Mouse (Mus musculus): ENCODE results near the gene Phlpp1. TPM values are rescaled to one million over a fixed set of nuclear protein-coding genes. Genes with fewer than 3 reads are reported as not detected.

Gene Phlpp1
- total and polyA plus RNA-seq, 2 experiments from 2014 or later: 3.9 to 15.2 TPM

DNA sequence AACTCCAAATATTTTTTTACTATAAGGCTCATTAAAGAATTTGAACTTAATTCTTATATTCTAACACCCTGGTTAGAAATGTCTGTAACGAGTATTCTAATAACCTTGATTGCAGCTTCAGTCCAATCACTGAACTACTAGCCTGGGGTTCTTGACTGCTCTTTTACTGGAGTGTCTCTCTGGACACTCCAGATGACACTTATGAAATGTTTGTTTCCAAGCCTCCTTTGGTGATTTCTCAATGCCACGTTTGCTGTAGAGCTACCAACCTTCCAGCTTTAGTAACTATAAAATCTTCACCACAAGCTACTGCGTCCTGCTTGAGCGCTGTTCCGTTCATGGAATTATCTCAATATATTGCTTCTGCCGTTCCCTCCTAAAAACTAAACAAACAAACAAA lies 15.8 kb upstream of the Phlpp1 start:
- H3K27me3 ChIP-seq (ENCODE audit: control insufficient read depth, insufficient read depth, low read length): no peaks in the 10 kb centered on the region
- no peak for TF ChIP-seq EP300 (IDR thresholded peaks at IDR 0.05; ENCODE audit: low read depth)
- TF ChIP-seq CTCF (IDR thresholded peaks at IDR 0.05; ENCODE audit: low read depth): no peak
- H3K4me2 ChIP-seq (ENCODE audit: low read depth, low read length): no peak overlapping the region
- no peak for DNase-seq (ENCODE audit: low spot score)
- no peak for ATAC-seq (ENCODE audit: insufficient read depth, low read depth)
- no peak overlapping the region for H3K9ac ChIP-seq (replicated peaks; ENCODE audit: low read depth, low read length)
- no peaks in the 10 kb centered on the region for H3K9me3 ChIP-seq (replicated peaks; ENCODE audit: control insufficient read depth, low read length)
- H3K36me3 ChIP-seq (replicated peaks; ENCODE audit: control insufficient read depth, insufficient read depth, low read length): no peaks in the 10 kb centered on the region
- no peak overlapping the region for H3K4me3 ChIP-seq (ENCODE audit: low read depth, low read length)
- WGBS: 84% methylated on average over 6 of the region's 6 CpGs
- H3K27ac ChIP-seq (ENCODE audit: low read depth): no peak overlapping the region
- no peaks in the 10 kb centered on the region for H3K4me1 ChIP-seq (ENCODE audit: control insufficient read depth, insufficient read depth)

DNA sequence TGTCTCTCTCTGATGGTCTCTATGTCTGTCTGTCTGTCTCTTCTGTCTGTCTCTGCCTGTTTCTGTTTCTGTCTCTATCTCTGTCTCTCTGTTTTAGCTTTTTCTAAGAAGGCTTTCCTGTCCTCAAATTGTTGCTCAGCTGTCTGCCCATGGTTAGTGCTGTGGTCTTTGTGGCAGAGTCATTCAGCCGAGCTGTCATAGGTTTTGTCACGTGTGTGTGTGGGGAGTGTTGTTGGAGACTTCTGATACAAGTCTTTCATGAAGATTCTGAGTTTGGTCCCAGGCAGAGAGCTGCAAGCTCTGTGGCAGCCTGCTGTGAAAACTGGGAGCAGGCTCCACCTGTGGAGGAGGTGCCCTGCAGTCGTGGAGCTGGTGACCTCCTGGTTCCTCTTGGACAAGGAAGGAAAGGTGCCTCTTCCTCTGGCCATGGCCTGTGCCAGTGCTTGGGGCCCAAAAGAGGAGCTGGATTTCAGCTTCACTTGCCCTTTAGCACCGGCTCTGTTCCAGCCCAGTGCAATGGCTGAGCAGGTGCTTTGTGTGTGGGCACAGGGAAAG lies 13.5 kb upstream of the Phlpp1 start:
- TF ChIP-seq EP300 (IDR thresholded peaks at IDR 0.05; ENCODE audit: low read depth): no peak
- no peak for TF ChIP-seq CTCF (IDR thresholded peaks at IDR 0.05; ENCODE audit: low read depth)
- ATAC-seq (ENCODE audit: insufficient read depth, low read depth): no peak
- Histone ChIP-seq H3K4me3 (ENCODE audit: low read depth, low read length) (no peak overlapping the region), H3K9me3 (replicated peaks; ENCODE audit: control insufficient read depth, low read length) (no peaks in the 10 kb centered on the region), H3K27ac (ENCODE audit: low read depth) (no peak overlapping the region), H3K4me2 (ENCODE audit: low read depth, low read length) (no peak overlapping the region), H3K36me3 (replicated peaks; ENCODE audit: control insufficient read depth, insufficient read depth, low read length) (no peaks in the 10 kb centered on the region), H3K27me3 (ENCODE audit: control insufficient read depth, insufficient read depth, low read length) (no peaks in the 10 kb centered on the region), H3K4me1 (ENCODE audit: control insufficient read depth, insufficient read depth) (no peaks in the 10 kb centered on the region), H3K9ac (replicated peaks; ENCODE audit: low read depth, low read length) (no peak overlapping the region)
- no peak for DNase-seq (ENCODE audit: low spot score)
- 45% methylated on average over 4 of the region's 4 CpGs for WGBS

GRCm38 (mm10) chr1:106159667-106160066 lies 11.9 kb upstream of the Phlpp1 start:
- Histone ChIP-seq H3K4me3 (ENCODE audit: low read depth, low read length) (no peak overlapping the region), H3K36me3 (replicated peaks; ENCODE audit: control insufficient read depth, insufficient read depth, low read length) (no peaks in the 10 kb centered on the region), H3K9ac (replicated peaks; ENCODE audit: low read depth, low read length) (no peak overlapping the region), H3K4me2 (ENCODE audit: low read depth, low read length) (no peak overlapping the region), H3K4me1 (ENCODE audit: control insufficient read depth, insufficient read depth) (no peaks in the 10 kb centered on the region), H3K9me3 (replicated peaks; ENCODE audit: control insufficient read depth, low read length) (no peaks in the 10 kb centered on the region), H3K27ac (ENCODE audit: low read depth) (no peak overlapping the region), H3K27me3 (ENCODE audit: control insufficient read depth, insufficient read depth, low read length) (no peaks in the 10 kb centered on the region)
- WGBS: 93% methylated on average over 5 of the region's 5 CpGs
- no peak for ATAC-seq (ENCODE audit: insufficient read depth, low read depth)
- no peak for DNase-seq (ENCODE audit: low spot score)
- TF ChIP-seq CTCF (IDR thresholded peaks at IDR 0.05; ENCODE audit: low read depth) (no peak), EP300 (IDR thresholded peaks at IDR 0.05; ENCODE audit: low read depth) (no peak)

- Histone ChIP-seq H3K27ac (ENCODE audit: low read depth) (no peak overlapping the region), H3K4me3 (ENCODE audit: low read depth, low read length) (no peak overlapping the region), H3K4me1 (ENCODE audit: control insufficient read depth, insufficient read depth) (no peaks in the 10 kb centered on the region), H3K9me3 (replicated peaks; ENCODE audit: control insufficient read depth, low read length) (no peaks in the 10 kb centered on the region), H3K9ac (replicated peaks; ENCODE audit: low read depth, low read length) (no peak overlapping the region), H3K27me3 (ENCODE audit: control insufficient read depth, insufficient read depth, low read length) (no peaks in the 10 kb centered on the region), H3K4me2 (ENCODE audit: low read depth, low read length) (no peak overlapping the region), H3K36me3 (replicated peaks; ENCODE audit: control insufficient read depth, insufficient read depth, low read length) (no peaks in the 10 kb centered on the region)
- TF ChIP-seq CTCF (IDR thresholded peaks at IDR 0.05; ENCODE audit: low read depth) (no peak), EP300 (IDR thresholded peaks at IDR 0.05; ENCODE audit: low read depth) (no peak)
- DNase-seq (ENCODE audit: low spot score) (no peak), ATAC-seq (ENCODE audit: insufficient read depth, low read depth) (no peak; the same call in 1 of the 2 replicates)
- 69% methylated on average over 4 of the region's 4 CpGs for WGBS
Measured at GRCm38 (mm10) chr1:106160916-106161315, 10.6 kb upstream of the Phlpp1 start.

DNA sequence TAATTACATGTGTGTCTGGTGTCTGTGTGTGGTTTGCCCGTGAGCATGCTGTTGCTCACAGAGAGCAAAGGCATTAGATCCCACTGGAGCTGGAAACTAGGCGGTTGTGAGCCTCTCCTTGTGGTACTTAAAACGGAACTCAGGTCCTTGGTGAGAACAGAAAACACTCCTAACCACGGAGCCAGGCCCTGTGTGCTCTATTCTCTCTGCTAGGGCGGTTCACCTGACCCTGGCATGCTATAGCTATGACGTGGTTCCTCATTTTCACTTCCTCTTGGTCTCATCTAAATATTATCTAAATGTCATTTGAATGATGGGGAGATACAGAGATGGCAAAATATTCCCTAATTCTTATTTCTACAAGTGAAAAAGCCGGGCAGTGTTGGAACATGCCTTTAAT lies 9.0 kb upstream of the Phlpp1 start:
- H3K27ac ChIP-seq (ENCODE audit: low read depth): no peak overlapping the region
- H3K4me3 ChIP-seq (ENCODE audit: low read depth, low read length): no peak overlapping the region
- no peaks in the 10 kb centered on the region for H3K27me3 ChIP-seq (ENCODE audit: control insufficient read depth, insufficient read depth, low read length)
- DNase-seq (ENCODE audit: low spot score) (no peak), ATAC-seq (ENCODE audit: insufficient read depth, low read depth) (no peak)
- TF ChIP-seq EP300 (IDR thresholded peaks at IDR 0.05; ENCODE audit: low read depth): no peak
- no peak for TF ChIP-seq CTCF (IDR thresholded peaks at IDR 0.05; ENCODE audit: low read depth)
- H3K9ac ChIP-seq (replicated peaks; ENCODE audit: low read depth, low read length): no peak overlapping the region
- no peaks in the 10 kb centered on the region for H3K4me1 ChIP-seq (ENCODE audit: control insufficient read depth, insufficient read depth)
- H3K9me3 ChIP-seq (replicated peaks; ENCODE audit: control insufficient read depth, low read length): no peaks in the 10 kb centered on the region
- no peak overlapping the region for H3K4me2 ChIP-seq (ENCODE audit: low read depth, low read length)
- 74% methylated on average over 7 of the region's 7 CpGs for WGBS
- no peaks in the 10 kb centered on the region for H3K36me3 ChIP-seq (replicated peaks; ENCODE audit: control insufficient read depth, insufficient read depth, low read length)

- no peaks in the 10 kb centered on the region for H3K9me3 ChIP-seq (replicated peaks; ENCODE audit: control insufficient read depth, low read length)
- H3K4me3 ChIP-seq (ENCODE audit: low read depth, low read length): no peak overlapping the region
- no peaks in the 10 kb centered on the region for H3K27me3 ChIP-seq (ENCODE audit: control insufficient read depth, insufficient read depth, low read length)
- no peak for DNase-seq (ENCODE audit: low spot score)
- no peak overlapping the region for H3K27ac ChIP-seq (ENCODE audit: low read depth)
- H3K9ac ChIP-seq (replicated peaks; ENCODE audit: low read depth, low read length): no peak overlapping the region
- TF ChIP-seq EP300 (IDR thresholded peaks at IDR 0.05; ENCODE audit: low read depth) (no peak), CTCF (IDR thresholded peaks at IDR 0.05; ENCODE audit: low read depth) (no peak)
- H3K36me3 ChIP-seq (replicated peaks; ENCODE audit: control insufficient read depth, insufficient read depth, low read length): no peaks in the 10 kb centered on the region
- 65% methylated on average over 8 of the region's 8 CpGs for WGBS
- no peak for ATAC-seq (ENCODE audit: insufficient read depth, low read depth)
- H3K4me1 ChIP-seq (ENCODE audit: control insufficient read depth, insufficient read depth): no peaks in the 10 kb centered on the region
- H3K4me2 ChIP-seq (ENCODE audit: low read depth, low read length): no peak overlapping the region
Measured at GRCm38 (mm10) chr1:106163401-106163800, 8.2 kb upstream of the Phlpp1 start.
